Mouse (Mus musculus) megakaryocyte, embryonic 14.5 days (primary cell): ENCODE measurements around the gene Itga5.

Source experiments
- FLI1 ChIP-seq: IDR thresholded peaks from 2 replicates; pipeline ENCODE4 v1.6.1; 2012; ENCODE audit warnings: low read length, inconsistent platforms, mixed read lengths
- GATA1 ChIP-seq: IDR thresholded peaks from 3 replicates; pipeline ENCODE4 v1.6.1; 2012; ENCODE audit warnings: mixed read lengths, low read length, inconsistent platforms, borderline replicate concordance

DNA sequence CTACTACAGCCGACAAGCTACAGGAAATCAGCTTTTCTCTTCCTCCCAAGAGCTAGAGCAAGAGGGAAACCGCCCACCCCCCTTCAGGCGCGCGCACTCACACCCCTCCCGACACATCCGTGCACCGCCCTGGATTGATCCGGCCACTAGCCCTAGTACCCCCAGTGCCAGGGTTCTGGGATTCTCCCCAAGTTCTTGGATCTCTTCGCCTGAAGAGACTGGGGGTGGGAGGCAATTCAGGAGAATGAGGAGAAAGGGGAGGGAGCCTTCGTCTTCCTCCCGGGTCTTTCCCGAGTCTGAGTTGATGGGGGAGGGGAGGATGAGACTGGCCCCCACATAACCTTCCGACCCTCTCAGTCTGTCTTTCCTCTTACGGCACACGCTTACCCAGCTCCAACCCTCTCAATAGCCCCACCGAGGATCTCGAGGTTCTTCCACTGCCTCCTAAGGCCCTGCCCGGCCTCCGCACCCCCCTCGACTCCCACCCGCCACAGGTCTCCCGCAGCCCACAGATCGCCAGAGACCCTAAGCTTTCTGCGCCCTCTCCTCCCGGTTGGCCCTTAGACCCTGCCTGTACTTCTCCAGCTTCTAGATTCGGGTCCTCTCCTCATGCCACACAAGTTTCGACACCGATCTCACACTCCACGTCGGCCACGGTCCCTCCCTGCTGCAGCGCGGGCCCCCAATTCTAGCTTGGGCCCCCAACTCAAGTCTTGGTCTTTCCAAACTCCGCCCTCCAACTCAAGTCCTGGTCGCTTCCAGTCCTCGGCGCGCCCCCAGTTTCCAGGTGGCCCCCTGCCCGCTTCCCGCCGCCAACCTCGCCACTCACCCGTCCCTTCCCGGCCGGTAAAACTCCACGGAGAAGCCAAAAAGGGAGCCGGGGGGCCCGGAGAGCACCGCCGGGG lies 840 bp downstream of the Itga5 start:
- TF ChIP-seq FLI1 (no peak), GATA1 (no peak)
